Mouse (Mus musculus) layer of hippocampus, adult 2 months (tissue): ENCODE data around the gene Ntsr2. TPM values are rescaled to one million over a fixed set of nuclear protein-coding genes. Genes with fewer than 3 reads are reported as not detected.
"Not testable (repeated sequence)": the region's sequence is repeated elsewhere in the genome, so short reads cannot be mapped to it uniquely, and the experiment has no call there.

Experiments
- DNase-seq, 2 experiments: peaks; one replicate each; pipeline ENCODE4 v3.0.0; 2022; ENCODE audit warnings: low spot score in 2 of 2
- H3K27ac ChIP-seq: fragments of 200-600 bp; 2 replicates; pipeline ENCODE4 v1.8.1; 2022
- H3K4me3 ChIP-seq: fragments of 200-600 bp; 2 replicates; pipeline ENCODE4 v1.8.1; 2022; ENCODE audit warnings: mild to moderate bottlenecking
- CTCF ChIP-seq: fragments of 200-600 bp; conservative IDR thresholded peaks from 2 replicates; pipeline ENCODE4 v1.8.1; 2022; ENCODE audit warnings: antibody characterized with exemption, mild to moderate bottlenecking, moderate library complexity
- total RNA-seq, 2 experiments: library from RNA; stranded (reverse); gene quantifications; 2 replicates each; pipeline ENCODE4 v1.2.3; 2021

Ntsr2 gene
- total RNA-seq, 2 experiments from 2014 or later: 189 to 208 TPM

DNA sequence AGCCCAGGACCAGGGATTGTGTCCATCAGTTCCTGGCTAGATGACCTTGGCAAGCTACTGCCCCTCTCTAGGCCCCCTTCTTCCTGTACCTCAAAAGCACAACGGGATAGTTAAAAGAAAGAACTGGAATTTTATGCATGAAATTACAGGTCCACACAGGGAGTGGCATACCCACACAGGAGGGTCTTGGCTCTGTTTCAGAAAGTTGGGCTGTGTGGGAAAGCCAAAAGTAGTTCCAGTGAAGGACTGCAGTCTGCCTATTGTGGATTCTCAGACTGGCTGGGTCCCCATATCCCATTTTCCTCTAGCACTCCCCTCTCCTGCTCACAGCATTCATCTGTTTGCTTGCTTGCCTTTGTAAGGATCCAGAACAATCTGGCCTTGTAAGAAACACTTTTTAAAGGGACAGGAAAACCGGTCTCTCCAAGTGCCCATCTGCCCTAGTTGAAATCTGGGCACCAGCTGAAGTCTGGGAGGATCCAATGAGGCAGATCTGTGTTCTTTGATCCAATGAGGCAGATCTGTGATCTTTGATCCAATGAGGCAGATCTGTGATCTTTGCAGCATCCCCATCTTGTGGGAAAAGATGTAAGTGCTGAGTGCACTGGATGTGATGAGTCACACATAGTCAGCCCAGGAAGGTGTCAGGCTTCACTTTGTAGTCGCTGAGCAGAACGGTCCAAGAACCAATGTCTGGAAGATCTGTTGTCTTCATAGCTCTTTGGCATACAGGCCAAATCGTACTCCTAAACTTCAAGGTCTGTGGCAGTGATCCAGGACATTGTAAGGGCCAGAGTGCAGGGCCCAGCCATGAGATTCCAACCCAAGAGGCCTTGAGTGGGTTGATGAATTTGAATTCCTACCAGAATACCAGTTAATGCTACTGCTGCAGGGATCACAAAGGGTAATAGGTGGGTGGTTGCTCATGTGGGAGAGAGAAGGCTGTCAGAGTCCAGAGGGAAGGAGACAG lies 4.0 kb downstream of the Ntsr2 start:
- DNase-seq: peak; percentile 43 to 67
- Histone ChIP-seq H3K4me3 (peak overlapping the region; percentile 51; the same call in 1 of the 2 replicates), H3K27ac (peak overlapping the region; percentile 80)
- peak; percentile 63 for TF ChIP-seq CTCF

DNA sequence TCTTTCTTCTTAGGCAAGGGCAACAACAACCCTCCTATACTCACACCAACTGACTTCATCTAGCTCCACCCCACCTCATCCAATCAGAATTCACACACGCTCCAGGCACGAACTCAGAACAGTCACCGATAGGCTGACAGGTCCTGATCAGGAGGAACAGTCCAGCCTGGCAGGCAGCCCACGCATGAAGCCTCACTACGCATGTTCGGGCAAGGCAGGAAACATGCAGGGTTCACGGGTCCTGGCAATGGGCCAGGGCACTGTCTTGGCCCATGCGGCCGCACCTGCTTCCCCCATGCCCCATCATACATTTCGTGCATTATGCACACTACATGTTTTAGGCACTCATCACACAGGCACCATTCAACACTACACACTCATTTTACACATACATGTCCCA lies 8.3 kb downstream of the Ntsr2 start:
- no peak for TF ChIP-seq CTCF
- peak overlapping the region; percentile 43; the same call in 1 of the 2 replicates for H3K27ac ChIP-seq
- DNase-seq: no peak
- H3K4me3 ChIP-seq: no peak overlapping the region

DNA sequence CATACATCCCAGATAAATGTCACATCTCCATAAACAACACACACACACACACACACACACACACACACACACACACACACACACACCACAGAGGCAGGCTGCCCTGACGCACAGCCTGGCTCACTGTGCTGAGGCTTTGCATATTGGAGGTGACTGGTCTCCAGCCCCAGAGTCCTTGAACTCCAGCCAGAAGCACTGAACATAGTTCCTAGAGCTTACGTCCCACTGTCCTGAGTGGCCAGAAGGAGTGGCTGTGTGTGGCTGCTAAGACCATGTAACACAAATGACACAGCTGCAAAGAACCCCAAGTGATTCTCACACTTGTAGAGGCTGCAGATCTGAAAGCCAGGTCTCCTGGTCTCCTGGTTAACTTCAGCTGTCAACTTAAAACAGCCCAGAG lies 8.8 kb downstream of the Ntsr2 start:
- TF ChIP-seq CTCF: no peak
- Histone ChIP-seq H3K27ac (peak overlapping the region; percentile 85), H3K4me3 (no peak overlapping the region)
- no peak for DNase-seq

DNA sequence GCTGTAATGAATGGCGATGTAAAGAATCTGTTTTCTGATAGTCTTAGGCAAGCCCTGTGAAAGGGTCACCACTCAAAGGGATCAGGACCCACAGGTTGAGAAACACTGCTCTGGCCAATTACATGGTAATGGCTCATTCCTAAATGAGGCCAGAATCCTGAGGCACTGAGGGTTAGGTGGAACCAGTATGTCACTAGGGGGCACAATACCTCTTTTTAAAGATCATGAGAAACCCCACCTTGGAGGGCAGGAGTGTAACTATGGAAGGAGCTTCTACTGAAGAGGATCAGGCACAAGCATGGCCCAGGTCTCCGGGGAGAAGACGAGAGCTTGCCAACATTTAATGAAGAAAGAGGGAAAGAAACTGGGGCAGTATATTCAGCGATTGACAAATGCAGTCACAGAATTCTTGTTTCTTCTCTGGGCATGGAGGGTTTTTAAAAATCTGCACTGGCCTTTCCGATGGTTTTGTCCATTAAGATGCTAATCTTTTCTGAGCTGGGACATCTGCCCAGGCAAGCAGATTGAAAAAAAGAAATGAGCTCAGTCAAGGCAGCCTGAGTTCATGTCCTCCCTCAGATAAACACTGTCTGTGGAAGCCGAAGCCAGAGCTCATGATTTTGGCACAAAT lies 9.9 kb downstream of the Ntsr2 start:
- DNase-seq: peak; percentile 42 to 71
- peak; percentile 56 for TF ChIP-seq CTCF
- Histone ChIP-seq H3K27ac (peak overlapping the region; percentile 85), H3K4me3 (no peak overlapping the region)

DNA sequence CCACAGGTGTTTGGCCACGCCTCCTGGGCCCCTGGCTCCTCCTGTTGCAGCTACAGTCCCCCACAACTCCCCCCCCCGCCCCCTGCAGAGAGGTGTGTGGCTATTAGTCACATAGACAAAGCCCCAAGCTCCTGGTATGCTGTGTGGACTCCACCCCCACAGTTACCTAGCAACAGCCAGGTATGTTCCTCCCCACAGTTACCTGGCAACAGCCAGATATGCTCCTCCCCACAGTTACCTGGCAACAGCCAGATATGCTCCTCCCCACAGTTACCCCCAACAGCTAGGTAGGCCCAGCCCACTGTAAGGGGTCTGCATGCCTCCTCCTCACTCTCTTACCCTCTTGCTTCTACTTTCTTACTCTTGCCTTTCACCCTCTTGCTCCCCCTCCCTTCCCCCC lies 11.8 kb downstream of the Ntsr2 start:
- DNase-seq: no peak
- no peak overlapping the region for H3K4me3 ChIP-seq
- H3K27ac ChIP-seq: no peak overlapping the region
- TF ChIP-seq CTCF: no peak

DNA sequence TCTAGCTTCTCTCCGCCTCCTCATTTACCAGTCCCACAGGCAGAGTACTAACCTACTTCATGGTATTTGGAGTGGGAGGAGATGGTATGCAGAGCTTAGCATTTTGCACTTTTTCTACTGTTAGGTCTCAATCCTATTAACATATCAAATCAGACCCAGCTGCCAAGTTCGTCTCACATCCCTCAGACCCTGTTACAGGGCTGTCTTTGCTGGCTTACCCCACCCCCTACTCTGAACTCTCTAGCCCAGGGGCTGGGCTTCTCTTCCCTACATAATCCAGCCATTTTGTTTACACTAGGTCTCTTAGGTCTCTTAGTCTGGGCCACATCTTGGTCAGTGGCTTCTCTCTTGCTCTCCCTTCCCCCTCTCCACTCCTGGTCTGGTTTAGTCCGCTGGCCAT lies 16.0 kb downstream of the Ntsr2 start:
- DNase-seq: no peak
- Histone ChIP-seq H3K4me3 (no peak overlapping the region), H3K27ac (no peak overlapping the region)
- TF ChIP-seq CTCF: no peak

DNA sequence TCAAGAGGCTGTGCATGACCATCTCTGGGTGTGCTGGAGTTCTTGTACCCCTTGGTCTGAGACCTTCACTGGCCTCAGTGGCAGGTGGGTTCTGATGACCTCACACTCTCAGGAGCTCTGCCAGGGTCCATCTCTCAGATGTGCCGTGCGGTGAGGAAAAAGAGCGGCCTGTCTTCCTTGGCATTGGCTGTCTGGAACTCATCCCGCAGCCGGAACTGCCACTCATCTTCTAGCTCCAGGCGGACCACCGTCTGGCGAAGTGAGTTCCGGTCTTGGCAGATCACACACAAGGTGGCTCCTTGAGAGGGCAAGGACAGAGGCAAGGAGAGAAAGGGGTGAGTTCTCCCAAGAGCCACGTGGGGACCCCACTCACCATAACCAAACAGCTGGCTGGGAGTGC lies 19.1 kb downstream of the Ntsr2 start:
- Histone ChIP-seq H3K27ac (no peak overlapping the region), H3K4me3 (no peak overlapping the region)
- TF ChIP-seq CTCF: no peak
- no peak for DNase-seq

DNA sequence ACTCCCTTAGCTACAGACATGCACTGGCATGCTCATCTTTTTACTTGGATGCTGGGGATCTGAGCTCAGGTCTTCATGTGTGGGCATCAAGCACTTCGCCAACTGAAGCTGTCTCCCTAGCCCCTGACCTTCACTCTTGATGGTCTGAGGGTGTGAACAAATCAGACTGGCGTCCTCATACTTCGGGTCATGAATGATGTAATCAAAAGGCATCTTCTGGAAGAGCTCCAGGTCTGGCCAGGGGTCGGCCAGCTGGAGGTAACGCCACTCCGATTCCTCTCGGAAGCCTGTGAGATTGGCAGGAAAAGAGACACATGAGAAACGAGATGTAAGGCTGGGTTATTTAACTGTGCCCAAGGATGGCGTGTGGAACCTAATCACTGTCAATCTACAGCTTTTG lies 37.4 kb downstream of the Ntsr2 start:
- Histone ChIP-seq H3K27ac (no peak overlapping the region), H3K4me3 (no peak overlapping the region)
- DNase-seq: no peak
- TF ChIP-seq CTCF: no peak

DNA sequence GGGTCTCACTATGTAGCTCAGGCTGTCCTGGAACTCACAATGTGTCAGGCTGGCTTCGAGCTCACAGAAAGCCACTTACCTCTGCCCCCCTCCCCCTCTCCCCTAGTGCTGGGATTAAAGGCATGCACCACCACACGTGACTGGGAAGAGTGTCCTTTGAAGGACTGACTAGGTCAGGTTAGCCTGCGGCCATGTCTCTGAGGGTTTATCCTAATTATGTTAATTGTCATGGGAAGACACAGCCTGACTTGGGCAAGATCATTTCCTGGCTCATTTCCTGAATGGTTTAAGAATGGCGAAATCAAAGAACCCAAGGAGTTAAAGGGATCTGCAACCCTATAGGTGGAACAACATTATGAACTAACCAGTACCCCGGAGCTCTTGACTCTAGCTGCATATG lies 41.6 kb downstream of the Ntsr2 start:
- Histone ChIP-seq H3K27ac (no peak overlapping the region), H3K4me3 (no peak overlapping the region)
- TF ChIP-seq CTCF: no peak
- no peak for DNase-seq

DNA sequence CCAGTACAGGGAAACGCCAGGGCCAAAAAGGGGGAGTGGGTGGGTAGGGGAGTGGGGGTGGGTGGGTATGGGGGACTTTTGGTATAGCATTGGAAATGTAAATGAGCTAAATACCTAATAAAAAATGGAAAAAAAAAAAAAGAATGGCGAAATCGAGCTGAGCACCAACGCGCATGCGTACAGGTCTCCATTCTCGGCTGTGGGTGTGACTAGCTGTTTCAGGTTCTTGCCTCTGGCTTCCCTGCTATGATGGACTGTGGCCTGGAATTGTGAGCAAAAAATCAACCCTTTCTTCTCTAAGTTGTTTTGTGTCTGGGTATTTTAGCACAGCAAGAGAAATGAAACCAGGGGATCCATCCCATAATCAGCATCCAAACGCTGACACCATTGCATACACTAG lies 42.1 kb downstream of the Ntsr2 start:
- not testable (repeated sequence) for H3K4me3 ChIP-seq, H3K27ac ChIP-seq, DNase-seq

DNA sequence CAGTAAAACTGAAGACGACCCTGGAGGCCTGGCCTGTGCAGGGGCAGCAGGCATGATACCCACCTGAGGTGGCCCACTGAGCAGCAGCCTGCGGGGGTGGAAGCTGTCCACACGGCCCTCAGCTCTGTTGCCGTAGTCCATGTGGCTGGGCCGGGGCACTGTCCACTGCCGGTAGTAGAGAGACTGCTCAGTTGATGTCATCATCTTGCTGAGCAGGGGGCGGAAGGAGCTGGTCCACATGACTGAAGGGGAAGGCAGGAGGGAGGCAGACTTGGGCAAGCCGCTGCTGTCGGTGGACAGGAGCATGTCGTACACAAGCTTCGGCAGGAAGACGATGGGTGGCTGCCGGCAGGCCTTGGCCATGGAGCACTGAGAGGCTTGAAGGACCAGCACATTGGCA lies 43.0 kb downstream of the Ntsr2 start:
- Histone ChIP-seq H3K27ac (no peak overlapping the region), H3K4me3 (no peak overlapping the region)
- no peak for TF ChIP-seq CTCF
- no peak for DNase-seq

DNA sequence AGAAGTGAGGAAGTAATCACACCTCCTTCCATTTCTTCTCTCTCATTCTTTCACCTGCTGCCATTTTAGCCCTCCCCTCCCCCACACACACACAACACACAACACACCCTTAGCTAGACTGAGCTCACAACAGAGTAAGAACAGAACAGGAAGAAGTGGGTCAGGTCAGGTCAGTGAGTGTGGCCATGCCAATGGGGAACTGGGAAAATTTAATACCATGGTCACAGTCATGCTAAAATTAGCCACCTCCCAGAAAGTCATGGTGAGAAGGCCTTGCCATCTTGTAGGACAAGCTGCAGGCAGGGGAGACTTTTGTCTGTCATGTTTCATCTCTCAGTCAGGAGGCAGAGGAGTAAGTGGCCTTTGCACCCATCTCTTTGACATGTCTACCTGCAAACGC lies 45.5 kb downstream of the Ntsr2 start:
- Histone ChIP-seq H3K27ac (no peak overlapping the region), H3K4me3 (no peak overlapping the region)
- TF ChIP-seq CTCF: no peak
- DNase-seq: no peak

Other genes starting within 250 kb of the Ntsr2 start
- gene Lpin1, start 42.4 kb upstream of the Ntsr2 start, total RNA-seq: 10 to 100 TPM; 25.3 to 27.6 TPM
- under 1 TPM; 0.27 to 0.38 TPM for gene Greb1, start 147.5 kb downstream of the Ntsr2 start, total RNA-seq
- 10 to 100 TPM; 28.3 to 32.7 TPM for gene E2f6, start 157.6 kb downstream of the Ntsr2 start, total RNA-seq
- gene Rock2, start 241.5 kb downstream of the Ntsr2 start, total RNA-seq: 100 to 1,000 TPM; 131 to 133 TPM